Mouse (Mus musculus): Measurements from ENCODE around the gene Npy5r.

- TF ChIP-seq CTCF (IDR thresholded peaks at IDR 0.05; ENCODE audit: borderline replicate concordance, insufficient read depth, low read length) (no peak), POLR2A (IDR thresholded peaks at IDR 0.05; ENCODE audit: low read depth, low read length) (no peak)
Measured at GRCm38 (mm10) chr8:66688799-66689198, 871 bp upstream of the Npy5r start.
